Mouse (Mus musculus) intestine, embryonic 14.5 days (tissue): ENCODE results near the gene 5330417H12Rik. TPM values are rescaled to one million over a fixed set of nuclear protein-coding genes. Genes with fewer than 3 reads are reported as not detected.

Source experiments
- ATAC-seq: fragments of 200-750 bp; cut with Nextera tagmentation; replicated peaks from 2 replicates; pipeline ENCODE4 v1.8.0; 2017; ENCODE audit warnings: low read depth, moderate number of reproducible peaks, moderate TSS enrichment, moderate library complexity; ENCODE audit not compliant: low FRiP score, low TSS enrichment
- DNase-seq: peaks from one replicate; pipeline ENCODE4 v3.0.0-alpha.2; 2018; ENCODE audit warnings: low spot score
- H3K27ac ChIP-seq: fragments of 300-500 bp; sonication (generic); 2 replicates; pipeline ENCODE4 v1.5.1; 2014; ENCODE audit warnings: low read depth, mild to moderate bottlenecking, control low read depth
- H3K27me3 ChIP-seq: fragments of 300-500 bp; sonication (generic); replicated peaks from 2 replicates; pipeline ENCODE4 v1.6.1; 2014; ENCODE audit warnings: low read length, control low read depth; ENCODE audit not compliant: control insufficient read depth, insufficient read depth
- H3K36me3 ChIP-seq: fragments of 300-500 bp; sonication (generic); 2 replicates; pipeline ENCODE4 v1.6.1; 2014; ENCODE audit warnings: low read length, control low read depth; ENCODE audit not compliant: control insufficient read depth, insufficient read depth
- H3K4me1 ChIP-seq: fragments of 300-500 bp; sonication (generic); replicated peaks from 2 replicates; pipeline ENCODE4 v1.6.1; 2014; ENCODE audit warnings: low read length, control low read depth, mixed read lengths; ENCODE audit not compliant: control insufficient read depth, insufficient read depth
- H3K4me2 ChIP-seq: fragments of 300-500 bp; sonication (generic); 2 replicates; pipeline ENCODE4 v1.6.1; 2014; ENCODE audit warnings: low read length
- H3K4me3 ChIP-seq: fragments of 300-500 bp; sonication (generic); 2 replicates; pipeline ENCODE4 v1.5.1; 2014; ENCODE audit warnings: low read depth, low read length, control low read depth, mixed read lengths
- H3K9ac ChIP-seq: fragments of 300-500 bp; sonication (generic); 2 replicates; pipeline ENCODE4 v1.6.1; 2014; ENCODE audit warnings: mild to moderate bottlenecking, low read length
- H3K9me3 ChIP-seq: fragments of 300-500 bp; sonication (generic); 2 replicates; pipeline ENCODE4 v1.6.1; 2016; ENCODE audit warnings: low read length, control low read depth; ENCODE audit not compliant: control insufficient read depth
- whole genome bisulfite sequencing: fragments of 180-500 bp; shearing (Covaris S2); extraction: QIAGEN DNeasy Blood & Tissue Kit; methylation state at CpG from one replicate; pipeline ENCODE4 v1.1.7; 2014; 5-methylcytosine and 5-hydroxymethylcytosine counted together
- polyA plus RNA-seq: library from polyadenylated mRNA; unstranded; fragments of >200 nt; fragmentation: Nextera tagmentation; extraction: Ambion mirVana; gene quantifications from 2 replicates; pipeline ENCODE4 v1.2.1, GENCODE M21; 2014

Gene 5330417H12Rik
- polyA plus RNA-seq, 1 experiment from 2014 or later, result not detected

- Histone ChIP-seq H3K27me3 (no peaks in the 10 kb centered on the region), H3K4me3 (peak within 1 kb of the TSS; percentile 56), H3K36me3 (peaks cover 16% of the 10 kb centered on the region), H3K4me1 (peaks cover 2% of the 10 kb centered on the region; the same call in 1 of the 2 replicates), H3K9ac (peak within 1 kb of the TSS; percentile 42), H3K9me3 (no peaks in the 10 kb centered on the region), H3K4me2 (peak within 1 kb of the TSS; percentile 81), H3K27ac (peak within 1 kb of the TSS; percentile 54)
- ATAC-seq (peak; percentile 99), DNase-seq (peak; percentile 96)
- WGBS, result under 1% methylated on average over 17 of the region's 24 CpGs
These were observed 30.0 kb downstream of the 5330417H12Rik start, which contains the start of gene Ppfibp2 for GRCm38 (mm10) chr7:107594857-107595402. Gene Ppfibp2, plus strand, starts transcription at chr7:107595207.

GRCm38 (mm10) chr7:107594325-107594856 lies 30.6 kb downstream of the 5330417H12Rik start:
- peak overlapping the region; percentile 56 for H3K4me3 ChIP-seq
- peak overlapping the region; percentile 42 for H3K9ac ChIP-seq
- peaks cover 2% of the 10 kb centered on the region; the same call in 1 of the 2 replicates for H3K4me1 ChIP-seq
- H3K36me3 ChIP-seq, result peaks cover 16% of the 10 kb centered on the region
- peak overlapping the region; percentile 81 for H3K4me2 ChIP-seq
- no peak for DNase-seq
- peak; percentile 72 for ATAC-seq
- H3K27ac ChIP-seq, result peak overlapping the region; percentile 54
- H3K27me3 ChIP-seq, result no peaks in the 10 kb centered on the region
- H3K9me3 ChIP-seq, result no peaks in the 10 kb centered on the region
- WGBS, result 1% methylated on average over 16 of the region's 16 CpGs

DNA sequence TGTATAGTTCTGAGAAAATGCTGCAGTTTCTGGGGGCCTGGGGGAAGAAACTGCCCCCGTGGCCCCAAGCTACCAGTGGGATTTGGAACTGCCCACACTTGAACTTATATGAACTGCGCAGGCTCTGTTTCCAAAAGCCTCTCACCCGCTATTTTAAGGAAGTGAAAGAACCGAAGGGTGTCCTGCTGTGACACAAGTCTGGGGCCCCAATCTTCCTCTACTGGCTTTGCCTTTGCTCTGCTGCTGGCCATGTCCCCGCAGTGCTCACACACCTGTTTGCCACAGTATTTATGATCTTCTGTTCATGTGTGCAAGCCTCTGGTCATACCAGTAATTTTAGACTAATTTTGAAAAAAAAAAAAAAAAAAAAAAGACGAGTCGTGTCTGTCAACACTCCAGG lies 31.1 kb downstream of the 5330417H12Rik start:
- Histone ChIP-seq H3K4me3 (0 out of 2 replicates have a peak overlapping the region, but pooled peaks have one; percentile 56), H3K9ac (no peak overlapping the region), H3K4me2 (peak overlapping the region; percentile 81), H3K27me3 (no peaks in the 10 kb centered on the region), H3K36me3 (peaks cover 16% of the 10 kb centered on the region), H3K4me1 (peaks cover 2% of the 10 kb centered on the region; the same call in 1 of the 2 replicates), H3K27ac (peak overlapping the region; percentile 54; the same call in 1 of the 2 replicates), H3K9me3 (no peaks in the 10 kb centered on the region)
- WGBS, result 37% methylated on average over 7 of the region's 7 CpGs
- ATAC-seq (no peak), DNase-seq (no peak)

DNA sequence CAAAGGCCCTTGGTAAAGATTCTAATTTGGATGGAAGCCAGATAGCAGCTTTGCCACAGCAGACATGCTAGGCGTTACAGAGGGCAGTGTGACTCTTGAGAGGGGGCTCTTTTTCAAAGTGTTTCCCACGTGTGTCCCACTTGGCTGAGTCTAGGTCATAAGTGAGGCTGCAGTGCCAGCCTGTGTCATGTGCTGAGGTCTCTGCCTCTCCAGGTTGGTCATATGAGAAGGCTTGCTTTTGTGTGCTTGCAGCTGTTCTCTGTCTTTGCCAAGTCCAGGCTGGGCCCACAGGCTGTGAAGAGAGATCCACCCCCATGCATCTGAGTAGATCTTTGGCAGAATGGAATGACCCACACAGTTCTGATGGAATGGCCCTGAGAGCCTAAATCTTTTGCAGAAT lies 32.3 kb downstream of the 5330417H12Rik start:
- Histone ChIP-seq H3K4me2 (no peak overlapping the region), H3K36me3 (peaks cover 16% of the 10 kb centered on the region), H3K9me3 (no peaks in the 10 kb centered on the region), H3K27ac (no peak overlapping the region), H3K27me3 (no peaks in the 10 kb centered on the region), H3K4me1 (peaks cover 2% of the 10 kb centered on the region; the same call in 1 of the 2 replicates), H3K9ac (no peak overlapping the region), H3K4me3 (no peak overlapping the region)
- 63% methylated on average over 2 of the region's 2 CpGs for WGBS
- no peak for DNase-seq
- no peak for ATAC-seq

- Histone ChIP-seq H3K4me1 (no peaks in the 10 kb centered on the region), H3K9ac (no peak overlapping the region), H3K4me2 (no peak overlapping the region), H3K27ac (no peak overlapping the region), H3K9me3 (no peaks in the 10 kb centered on the region), H3K27me3 (no peaks in the 10 kb centered on the region), H3K4me3 (no peak overlapping the region), H3K36me3 (peaks cover 34% of the 10 kb centered on the region)
- DNase-seq (no peak), ATAC-seq (no peak)
- WGBS, result 79% methylated on average over 3 of the region's 3 CpGs
These were observed 50.7 kb downstream of the 5330417H12Rik start for GRCm38 (mm10) chr7:107574276-107574675.

Other genes starting within 250 kb of the 5330417H12Rik start
- gene Olfml1, start 57.7 kb downstream of the 5330417H12Rik start, polyA plus RNA-seq, result 18.6 and 24.3 TPM in 2 replicates
- gene Ppfibp2, start 30.0 kb downstream of the 5330417H12Rik start, polyA plus RNA-seq, result 11.2 and 12.8 TPM in 2 replicates
- gene Cyb5r2, start 132.9 kb upstream of the 5330417H12Rik start, polyA plus RNA-seq, result 0.31 and 0.40 TPM in 2 replicates
- not detected in 2 replicates for gene Ovch2, start 176.0 kb upstream of the 5330417H12Rik start, polyA plus RNA-seq
- gene Olfr467, start 187.1 kb upstream of the 5330417H12Rik start, polyA plus RNA-seq, result not detected in 2 replicates
- not detected in 2 replicates for gene Olfr469, start 200.4 kb upstream of the 5330417H12Rik start, polyA plus RNA-seq
- not detected in 2 replicates for gene Olfr470, start 222.3 kb upstream of the 5330417H12Rik start, polyA plus RNA-seq